Mouse (Mus musculus): ENCODE data around the gene Lonp1. TPM values are rescaled to one million over a fixed set of nuclear protein-coding genes. Genes with fewer than 3 reads are reported as not detected.
"Not testable (repeated sequence)": the region's sequence is repeated elsewhere in the genome, so short reads cannot be mapped to it uniquely, and the experiment has no call there.

The Lonp1 gene
- polyA plus RNA-seq, 1 experiment from 2014 or later, result 43.3 TPM

DNA sequence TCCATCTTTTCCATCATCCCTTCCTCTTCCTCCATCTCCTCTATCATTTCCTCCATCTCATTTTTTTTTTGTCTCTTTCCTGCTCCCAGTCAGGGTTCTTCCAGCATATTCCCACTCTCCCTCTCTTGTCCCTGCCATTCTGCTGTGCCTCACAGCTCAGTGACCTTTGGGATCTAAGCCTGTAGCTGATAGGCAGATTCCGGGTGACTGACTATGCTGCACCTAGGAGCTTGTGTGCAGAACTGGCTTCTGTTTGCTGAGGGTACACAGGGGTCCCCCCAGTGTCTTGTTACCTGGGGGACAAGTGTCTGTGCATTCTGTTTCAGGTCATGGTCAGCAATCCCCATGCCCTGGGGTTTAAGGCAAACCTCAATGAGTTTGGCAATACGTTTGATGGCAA, 28.1 kb upstream of the Lonp1 start:
- Histone ChIP-seq H3K36me3 (no peaks in the 10 kb centered on the region), H3K9ac (replicated peaks) (no peak overlapping the region), H3K27ac (replicated peaks) (no peak overlapping the region), H3K4me1 (no peaks in the 10 kb centered on the region), H3K27me3 (replicated peaks) (no peaks in the 10 kb centered on the region), H3K9me3 (replicated peaks) (no peaks in the 10 kb centered on the region), H3K4me2 (no peak overlapping the region), H3K4me3 (replicated peaks) (no peak overlapping the region)
- ATAC-seq (ENCODE audit: low FRiP score), result no peak
- 83% methylated on average over 2 of the region's 2 CpGs for WGBS

DNA sequence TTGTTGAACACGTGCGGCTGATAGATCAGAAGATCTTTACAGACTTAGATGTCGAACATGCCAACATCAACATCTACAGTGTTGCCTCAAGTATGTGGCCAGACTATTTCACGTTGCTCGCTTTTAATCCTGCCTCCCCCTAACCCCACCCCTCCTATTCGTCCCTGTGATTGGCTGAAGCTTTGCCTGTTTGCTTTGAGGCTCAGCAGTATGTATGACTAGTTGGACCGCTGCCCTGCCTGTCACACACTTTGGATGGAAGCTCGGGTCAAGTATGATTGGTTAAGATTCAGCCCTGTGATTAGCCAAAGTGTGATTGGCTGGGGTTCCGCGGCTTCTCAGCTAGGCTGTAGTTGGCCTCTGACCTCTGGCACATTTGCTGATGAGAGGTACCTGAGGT, 25.1 kb upstream of the Lonp1 start:
- Histone ChIP-seq H3K9ac (replicated peaks) (no peak overlapping the region), H3K4me3 (replicated peaks) (no peak overlapping the region), H3K36me3 (no peaks in the 10 kb centered on the region), H3K4me1 (no peaks in the 10 kb centered on the region), H3K27me3 (replicated peaks) (no peaks in the 10 kb centered on the region), H3K4me2 (no peak overlapping the region), H3K27ac (replicated peaks) (no peak overlapping the region), H3K9me3 (replicated peaks) (no peaks in the 10 kb centered on the region)
- WGBS, result 25% methylated on average over 10 of the region's 10 CpGs
- no peak; the same call in 1 of the 2 replicates for ATAC-seq (ENCODE audit: low FRiP score)

DNA sequence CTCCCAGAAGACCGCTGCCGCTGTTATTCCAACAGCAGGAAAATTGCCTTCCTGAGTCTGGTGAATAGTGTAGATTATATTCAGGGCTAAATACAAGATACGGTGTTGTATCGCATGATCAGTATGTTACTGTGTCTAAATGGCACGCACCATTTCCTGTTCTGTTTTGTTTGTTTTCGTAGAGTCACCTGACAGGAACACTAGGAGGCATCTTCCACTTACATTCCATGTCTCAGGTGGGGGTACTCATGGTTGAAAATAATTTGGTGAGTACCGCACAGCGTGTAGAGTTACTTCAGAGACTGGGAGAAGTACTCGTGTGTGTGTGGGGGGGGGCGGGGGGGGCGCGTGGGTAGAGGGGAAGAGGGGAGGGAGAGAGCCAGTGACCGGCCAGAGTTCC, 20.9 kb upstream of the Lonp1 start:
- H3K4me2 ChIP-seq, result no peak overlapping the region
- H3K27ac ChIP-seq (replicated peaks), result no peak overlapping the region
- H3K4me1 ChIP-seq, result no peaks in the 10 kb centered on the region
- no peaks in the 10 kb centered on the region for H3K27me3 ChIP-seq (replicated peaks)
- H3K9me3 ChIP-seq (replicated peaks), result no peaks in the 10 kb centered on the region
- no peak overlapping the region for H3K9ac ChIP-seq (replicated peaks)
- no peaks in the 10 kb centered on the region for H3K36me3 ChIP-seq
- H3K4me3 ChIP-seq (replicated peaks), result no peak overlapping the region
- ATAC-seq (ENCODE audit: low FRiP score), result no peak
- 65% methylated on average over 12 of the region's 13 CpGs for WGBS

DNA sequence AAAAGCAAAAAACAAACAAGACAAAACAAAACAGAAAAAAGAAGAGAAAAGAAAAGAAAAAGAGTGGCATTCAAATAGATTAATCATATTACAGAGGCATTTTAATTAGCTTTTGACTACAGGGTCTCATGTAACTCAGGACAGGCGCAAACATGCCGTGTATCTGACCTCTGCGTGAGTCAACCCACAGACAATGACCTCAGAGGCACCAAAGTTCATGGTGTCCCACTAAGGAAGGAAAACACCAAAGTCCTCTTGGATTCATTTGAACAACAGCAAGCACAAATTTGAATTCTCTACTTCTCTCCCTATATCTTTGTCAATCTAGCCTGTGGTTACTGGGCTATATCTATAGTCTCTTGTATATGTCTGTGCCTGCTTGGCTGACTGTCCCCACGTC, 16.6 kb upstream of the Lonp1 start:
- H3K27ac ChIP-seq (replicated peaks), result no peak overlapping the region
- ATAC-seq (ENCODE audit: low FRiP score), result no peak
- H3K9ac ChIP-seq (replicated peaks), result no peak overlapping the region
- H3K9me3 ChIP-seq (replicated peaks), result no peaks in the 10 kb centered on the region
- H3K4me1 ChIP-seq, result no peaks in the 10 kb centered on the region
- H3K4me2 ChIP-seq, result no peak overlapping the region
- 84% methylated on average over 4 of the region's 4 CpGs for WGBS
- no peaks in the 10 kb centered on the region for H3K36me3 ChIP-seq
- no peaks in the 10 kb centered on the region for H3K27me3 ChIP-seq (replicated peaks)
- H3K4me3 ChIP-seq (replicated peaks), result no peak overlapping the region

DNA sequence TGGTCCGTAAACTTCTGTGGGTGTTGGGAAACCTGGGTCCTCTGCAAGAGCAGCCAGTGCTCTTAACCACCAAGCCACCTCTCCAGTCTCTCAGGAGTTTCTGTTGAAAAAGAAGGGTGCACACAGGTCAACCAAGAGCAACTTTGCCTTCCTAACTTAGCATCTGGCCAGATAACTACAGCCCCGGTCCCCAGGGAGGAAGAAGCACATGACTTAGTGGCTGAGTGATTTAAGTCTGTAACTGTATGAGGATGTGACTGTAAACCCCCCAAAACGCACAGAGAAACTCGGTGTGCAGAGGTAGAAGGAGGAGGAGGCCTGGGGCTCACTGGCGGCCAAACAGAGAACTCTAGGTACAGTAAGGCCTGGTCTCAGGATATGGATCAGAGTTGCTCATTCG, 7.3 kb upstream of the Lonp1 start:
- WGBS, result 93% methylated on average over 6 of the region's 6 CpGs
- Histone ChIP-seq H3K36me3 (no peaks in the 10 kb centered on the region), H3K4me1 (no peaks in the 10 kb centered on the region), H3K4me3 (replicated peaks) (no peak overlapping the region), H3K27ac (replicated peaks) (no peak overlapping the region), H3K9me3 (replicated peaks) (no peaks in the 10 kb centered on the region), H3K4me2 (no peak overlapping the region), H3K27me3 (replicated peaks) (no peaks in the 10 kb centered on the region), H3K9ac (replicated peaks) (no peak overlapping the region)
- ATAC-seq (ENCODE audit: low FRiP score), result no peak

DNA sequence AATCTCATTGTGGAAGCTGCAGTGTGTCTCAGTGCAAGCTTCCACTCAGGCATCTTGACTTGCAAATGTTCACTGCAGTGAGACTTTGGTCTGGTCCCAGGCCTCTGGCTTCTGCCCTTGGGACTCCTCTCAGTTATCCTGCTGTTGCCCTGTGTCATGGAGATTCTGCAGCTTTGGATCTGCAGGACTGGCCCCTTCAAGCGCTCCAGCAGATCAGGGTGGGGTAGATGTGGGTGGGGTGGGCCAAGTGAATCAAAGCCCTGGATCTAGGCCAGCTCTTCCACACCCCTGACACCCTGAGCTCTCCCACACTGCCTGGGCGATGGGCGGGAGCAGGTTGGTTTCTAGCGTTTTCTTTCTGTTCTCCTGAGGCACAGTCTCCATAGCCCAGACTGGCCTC, 5.1 kb upstream of the Lonp1 start:
- H3K27me3 ChIP-seq (replicated peaks), result no peaks in the 10 kb centered on the region

DNA sequence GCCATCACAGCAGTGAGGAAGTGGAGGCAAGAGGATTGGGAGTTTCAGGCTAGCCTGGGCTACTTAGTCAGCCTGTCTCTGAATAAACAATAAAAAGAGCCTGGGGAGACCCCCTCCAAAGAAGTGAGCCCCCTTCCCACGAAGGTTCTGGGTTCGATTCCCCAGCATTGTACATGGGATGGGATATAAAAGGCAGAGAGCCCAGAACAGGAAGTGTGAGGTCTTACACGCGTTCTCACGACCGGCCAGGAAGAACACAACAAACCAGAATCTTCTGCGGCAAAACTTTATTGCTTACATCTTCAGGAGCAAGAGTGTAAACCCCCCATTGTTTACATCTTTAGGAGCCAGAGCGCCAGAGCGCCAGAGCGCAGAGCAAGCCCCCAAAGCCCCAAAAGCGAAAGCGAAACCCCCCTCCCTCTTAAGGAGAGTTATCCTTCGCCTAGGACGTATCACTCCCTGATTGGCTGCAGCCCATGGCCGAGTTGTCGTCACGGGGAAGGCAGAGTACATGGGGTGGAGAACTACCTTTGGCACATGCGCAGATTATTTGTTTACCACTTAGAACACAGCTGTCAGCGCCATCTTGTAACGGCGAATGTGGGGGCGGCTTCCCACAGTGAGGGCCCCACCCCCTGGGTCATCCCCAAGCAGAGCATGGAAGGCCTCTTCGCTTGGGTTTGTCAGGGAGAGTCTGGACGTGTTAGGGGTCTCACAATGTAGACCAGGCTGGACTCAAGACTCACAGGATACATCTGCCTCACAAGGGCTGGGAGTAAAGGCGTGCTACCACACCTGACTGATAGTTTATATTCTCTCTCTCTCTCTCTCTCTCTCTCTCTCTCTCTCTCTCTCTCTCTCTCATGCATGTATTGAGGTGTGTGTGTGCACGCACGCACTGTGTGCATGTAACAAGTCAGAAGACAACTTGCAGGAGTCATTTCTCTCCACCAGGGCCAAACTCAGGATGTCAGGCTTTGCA, 3.4 kb upstream of the Lonp1 start:
- H3K27ac ChIP-seq (replicated peaks); H3K9ac ChIP-seq (replicated peaks); H3K36me3 ChIP-seq; H3K4me2 ChIP-seq; ATAC-seq (ENCODE audit: low FRiP score); H3K4me3 ChIP-seq (replicated peaks); H3K9me3 ChIP-seq (replicated peaks); H3K27me3 ChIP-seq (replicated peaks): not testable (repeated sequence)
- H3K4me1 ChIP-seq, result peaks cover 29% of the 10 kb centered on the region
- WGBS, result 89% methylated on average over 27 of the region's 27 CpGs

More for the DNA sequence above, 5.1 kb upstream of the Lonp1 start:
- Histone ChIP-seq H3K4me3 (replicated peaks) (no peak overlapping the region), H3K4me2 (no peak overlapping the region), H3K9me3 (replicated peaks) (no peaks in the 10 kb centered on the region), H3K4me1 (peaks cover 16% of the 10 kb centered on the region), H3K36me3 (no peaks in the 10 kb centered on the region), H3K27ac (replicated peaks) (no peak overlapping the region), H3K9ac (replicated peaks) (no peak overlapping the region)
- ATAC-seq (ENCODE audit: low FRiP score), result no peak
- WGBS, result 57% methylated on average over 4 of the region's 4 CpGs

DNA sequence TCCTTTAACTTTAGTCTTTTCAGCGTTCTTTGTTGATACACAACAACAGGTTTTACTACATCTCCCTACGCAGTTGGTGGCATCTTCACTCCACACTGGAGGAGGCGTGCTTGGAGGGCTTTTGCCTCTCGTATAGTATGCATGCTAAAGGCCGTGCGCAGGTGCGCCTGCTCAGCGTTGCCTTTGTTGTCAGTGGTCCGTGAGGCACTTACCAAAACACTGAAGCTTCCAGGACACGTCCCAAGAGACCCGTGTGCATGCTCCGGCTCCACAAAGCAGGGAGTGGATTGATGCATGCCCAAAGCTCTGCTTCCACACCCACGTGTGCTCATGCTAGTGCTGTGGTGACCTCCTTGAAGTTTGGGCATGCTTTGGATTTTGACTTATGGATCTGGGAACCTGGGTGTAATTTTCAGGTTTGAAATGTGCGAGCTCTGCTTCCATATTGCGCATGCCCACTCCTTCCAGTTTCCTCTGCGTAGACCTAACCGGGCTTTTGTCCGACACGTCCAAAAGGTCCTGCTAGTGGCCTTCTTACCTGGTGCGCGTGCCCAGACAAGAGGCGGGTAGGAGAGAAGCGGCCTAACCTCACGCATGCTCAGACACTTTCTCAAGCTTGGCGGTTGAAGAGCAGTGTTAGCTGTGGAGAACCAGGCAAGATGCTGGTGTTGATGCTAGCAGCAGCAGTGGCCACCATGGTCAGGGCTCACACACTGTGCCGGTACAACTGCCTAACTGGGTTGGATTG, 1.0 kb upstream of the Lonp1 start, which contains the start of gene Catsperd:
Gene Catsperd (plus strand): TSS at position 614 of the 748 bp plus-strand sequence.
- WGBS, result 8% methylated on average over 26 of the region's 26 CpGs
- peak within 1 kb of the TSS; percentile 90 for H3K4me3 ChIP-seq (replicated peaks)

DNA sequence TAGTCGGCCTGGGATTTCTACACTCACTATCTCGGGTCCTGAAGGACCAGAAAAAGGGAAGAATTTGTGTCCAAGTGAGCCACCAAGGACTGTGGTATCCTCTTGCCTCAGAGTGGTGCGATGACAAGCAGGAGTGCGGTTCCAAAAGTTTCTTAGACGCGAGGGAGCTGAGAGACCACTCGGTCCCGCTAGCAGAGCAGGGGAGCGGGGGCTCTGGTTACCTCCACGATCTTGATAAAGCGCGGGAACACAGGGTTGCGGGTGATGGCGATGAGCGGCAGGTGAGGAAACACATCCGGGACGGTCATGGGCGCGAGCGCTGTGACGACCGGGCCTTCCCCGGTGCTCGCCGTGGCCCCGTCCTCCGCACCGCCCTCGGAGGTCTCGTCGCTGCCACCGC, 427 bp downstream of the Lonp1 start:
- Histone ChIP-seq H3K27ac (replicated peaks) (peak overlapping the region; percentile 82), H3K4me1 (peaks cover 38% of the 10 kb centered on the region), H3K4me2 (peak overlapping the region; percentile 96), H3K9me3 (replicated peaks) (no peaks in the 10 kb centered on the region), H3K4me3 (replicated peaks) (peak overlapping the region; percentile 90), H3K27me3 (replicated peaks) (no peaks in the 10 kb centered on the region), H3K9ac (replicated peaks) (peak overlapping the region; percentile 87), H3K36me3 (peaks cover 27% of the 10 kb centered on the region)
- ATAC-seq (ENCODE audit: low FRiP score), result no peak
- WGBS, result 1% methylated on average over 31 of the region's 32 CpGs

More for the DNA sequence above, 1.0 kb upstream of the Lonp1 start, which contains the start of gene Catsperd:
- H3K27ac ChIP-seq (replicated peaks), result peak within 1 kb of the TSS; percentile 82
- H3K36me3 ChIP-seq, result peaks cover 15% of the 10 kb centered on the region
- no peaks in the 10 kb centered on the region for H3K9me3 ChIP-seq (replicated peaks)
- H3K27me3 ChIP-seq (replicated peaks), result no peaks in the 10 kb centered on the region
- H3K4me2 ChIP-seq, result peak within 1 kb of the TSS; percentile 96
- H3K4me1 ChIP-seq, result peaks cover 38% of the 10 kb centered on the region
- peak; percentile 68 for ATAC-seq (ENCODE audit: low FRiP score)
- peak within 1 kb of the TSS; percentile 87 for H3K9ac ChIP-seq (replicated peaks)

DNA sequence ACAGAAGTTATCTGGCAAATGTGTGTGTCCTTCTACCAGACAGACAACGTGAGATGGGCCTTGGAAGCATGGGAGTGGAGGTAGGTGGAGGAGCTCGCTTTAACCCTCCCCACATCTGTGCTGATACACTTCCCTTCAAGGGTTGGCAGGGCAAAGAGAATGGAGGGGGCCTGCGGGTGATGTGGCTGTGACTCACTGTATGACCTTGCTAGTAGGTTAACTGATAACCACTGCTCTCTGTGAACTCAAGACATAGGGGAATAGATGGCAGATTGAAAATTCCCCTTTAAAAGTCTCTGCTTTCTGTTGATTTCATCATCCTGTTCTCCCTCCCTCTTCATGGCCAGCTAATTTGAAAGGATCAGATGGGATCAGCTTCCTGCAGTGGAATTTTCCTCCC, 1.2 kb downstream of the Lonp1 start:
- no peak overlapping the region for H3K27ac ChIP-seq (replicated peaks)
- no peaks in the 10 kb centered on the region for H3K9me3 ChIP-seq (replicated peaks)
- 88% methylated on average over 3 of the region's 3 CpGs for WGBS
- H3K4me3 ChIP-seq (replicated peaks), result peak overlapping the region; percentile 90
- peak overlapping the region; percentile 96 for H3K4me2 ChIP-seq
- no peak overlapping the region for H3K9ac ChIP-seq (replicated peaks)
- peaks cover 34% of the 10 kb centered on the region for H3K36me3 ChIP-seq
- H3K27me3 ChIP-seq (replicated peaks), result no peaks in the 10 kb centered on the region
- H3K4me1 ChIP-seq, result peaks cover 38% of the 10 kb centered on the region
- ATAC-seq (ENCODE audit: low FRiP score), result no peak

DNA sequence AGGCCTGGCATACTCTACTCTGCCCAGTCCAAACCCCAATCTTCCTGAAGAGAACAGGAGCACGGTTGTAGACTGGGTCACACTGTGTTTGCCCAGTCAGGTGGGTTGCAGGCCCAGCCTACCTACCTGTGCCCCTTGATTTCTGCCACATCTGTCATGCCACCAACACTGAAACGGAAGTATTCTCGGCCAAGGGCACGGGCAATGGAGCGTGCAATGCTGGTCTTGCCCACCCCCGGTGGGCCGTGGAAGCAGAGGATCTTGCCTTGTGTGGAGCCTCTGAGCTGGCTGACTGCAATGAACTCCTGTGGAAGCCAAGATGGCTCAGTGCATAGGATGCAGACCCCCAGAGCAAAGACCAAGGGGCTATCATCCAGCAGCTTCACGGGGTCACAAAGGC, 9.1 kb downstream of the Lonp1 start:
- peaks cover 68% of the 10 kb centered on the region for H3K36me3 ChIP-seq
- 92% methylated on average over 8 of the region's 8 CpGs for WGBS
- ATAC-seq (ENCODE audit: low FRiP score), result no peak

More for the DNA sequence above, 9.1 kb downstream of the Lonp1 start:
- no peak overlapping the region for H3K27ac ChIP-seq (replicated peaks)
- peaks cover 28% of the 10 kb centered on the region for H3K4me1 ChIP-seq
- H3K4me3 ChIP-seq (replicated peaks), result no peak overlapping the region
- H3K9me3 ChIP-seq (replicated peaks), result no peaks in the 10 kb centered on the region
- no peaks in the 10 kb centered on the region for H3K27me3 ChIP-seq (replicated peaks)
- no peak overlapping the region for H3K9ac ChIP-seq (replicated peaks)
- H3K4me2 ChIP-seq, result no peak overlapping the region
